Mouse (Mus musculus): ENCODE measurements around the gene Rbm47.

The Rbm47 gene

GRCm38 (mm10) chr5:66156431-66156962 is 16.4 kb downstream of the Rbm47 start:
- no peak for DNase-seq

GRCm38 (mm10) chr5:66154616-66155015 is 18.3 kb downstream of the Rbm47 start:
- no peak for DNase-seq

- no peak for DNase-seq
These were observed 19.4 kb downstream of the Rbm47 start for GRCm38 (mm10) chr5:66153486-66153885.

DNA sequence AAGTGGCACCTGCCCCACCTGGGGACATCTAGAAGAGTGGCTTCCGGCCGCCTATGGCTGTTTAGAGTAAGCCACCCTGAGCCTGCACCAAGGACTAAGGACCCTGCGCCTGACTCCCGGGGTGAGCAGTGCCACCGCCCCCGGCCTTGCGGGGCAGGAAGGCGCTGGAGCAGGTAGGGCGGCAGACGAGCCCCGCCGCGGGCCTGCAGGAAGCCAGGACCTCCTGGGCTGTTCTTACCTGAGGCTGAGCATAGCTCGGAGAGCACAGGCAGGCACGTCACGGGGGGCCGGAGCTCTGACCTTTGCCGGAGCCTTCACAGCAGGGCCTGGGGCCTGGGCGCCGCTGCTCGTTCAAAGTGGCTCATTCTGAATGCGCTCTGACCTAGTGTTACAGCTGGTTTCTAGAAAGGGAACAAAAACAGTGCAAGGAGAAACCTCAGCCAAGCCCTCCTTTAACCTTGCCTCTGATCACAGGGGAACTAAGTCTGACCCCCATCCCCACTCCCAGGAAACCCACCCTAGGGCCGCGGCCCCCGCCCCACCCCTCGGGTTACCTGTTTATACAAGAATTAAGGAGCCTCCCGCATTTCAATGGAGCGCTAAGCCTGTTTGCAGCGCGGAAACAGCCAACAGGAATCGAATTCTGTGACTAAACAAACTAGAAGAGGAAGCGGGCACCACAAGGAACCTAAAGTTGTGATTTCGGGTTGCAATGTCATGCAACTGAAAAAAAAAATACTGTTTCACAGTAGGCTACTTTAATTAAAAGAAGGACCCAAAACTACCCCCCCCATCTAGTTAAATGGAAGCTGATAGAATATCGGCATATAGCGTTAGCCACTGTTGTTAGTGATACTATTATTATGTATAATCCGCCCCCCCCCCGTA is 21.4 kb downstream of the Rbm47 start:
- no peak for DNase-seq

- peak; percentile 37 for DNase-seq
These were observed 22.1 kb downstream of the Rbm47 start for GRCm38 (mm10) chr5:66150706-66151300.

- DNase-seq: no peak
These were observed 22.7 kb downstream of the Rbm47 start for GRCm38 (mm10) chr5:66150106-66150705.

GRCm38 (mm10) chr5:66149571-66149970 is 23.3 kb downstream of the Rbm47 start:
- no peak for DNase-seq

DNA sequence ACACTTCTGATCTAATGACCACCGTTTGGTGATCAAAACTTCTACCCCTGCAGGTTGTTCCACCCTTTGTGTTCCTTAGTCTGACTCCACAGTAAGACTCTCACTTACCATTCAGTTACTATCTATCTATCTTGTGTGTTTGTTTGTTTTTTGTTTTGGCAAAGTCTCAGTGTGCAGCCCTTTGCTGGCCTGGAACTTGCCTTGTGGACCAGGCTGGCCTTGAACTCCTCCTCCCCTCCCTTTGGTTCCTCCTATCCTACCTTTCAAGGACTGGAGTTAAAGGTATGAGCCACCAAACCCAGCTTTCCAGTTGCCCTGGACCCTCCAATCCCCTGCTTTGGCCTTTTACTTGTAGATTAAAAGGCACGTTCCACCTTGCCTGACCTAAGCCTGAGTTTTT is 23.8 kb downstream of the Rbm47 start:
- DNase-seq: no peak

- no peak for DNase-seq
These were observed 25.6 kb downstream of the Rbm47 start for GRCm38 (mm10) chr5:66147313-66147712.

DNA sequence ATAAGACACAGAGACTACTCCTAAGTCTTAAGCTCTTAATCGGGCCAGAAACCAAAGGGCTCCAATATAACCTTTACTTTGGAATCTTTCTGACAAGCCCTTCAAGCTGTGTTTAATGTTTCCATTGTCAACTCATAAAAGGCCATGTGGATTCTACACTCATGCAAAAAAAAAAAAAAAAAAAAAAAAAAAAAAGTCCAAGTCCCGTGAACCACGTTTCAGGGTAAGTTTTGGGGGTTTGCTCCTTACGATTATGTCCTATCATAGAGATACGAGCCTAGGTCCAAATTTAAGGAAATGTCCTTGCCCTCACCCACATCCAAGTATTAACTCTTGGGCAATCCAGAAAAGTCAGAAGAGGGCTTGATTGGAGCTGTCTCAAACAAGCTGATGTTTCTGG is 27.3 kb downstream of the Rbm47 start:
- no peak for DNase-seq

- no peak for DNase-seq
These were observed 29.6 kb downstream of the Rbm47 start for GRCm38 (mm10) chr5:66143093-66144032.

DNA sequence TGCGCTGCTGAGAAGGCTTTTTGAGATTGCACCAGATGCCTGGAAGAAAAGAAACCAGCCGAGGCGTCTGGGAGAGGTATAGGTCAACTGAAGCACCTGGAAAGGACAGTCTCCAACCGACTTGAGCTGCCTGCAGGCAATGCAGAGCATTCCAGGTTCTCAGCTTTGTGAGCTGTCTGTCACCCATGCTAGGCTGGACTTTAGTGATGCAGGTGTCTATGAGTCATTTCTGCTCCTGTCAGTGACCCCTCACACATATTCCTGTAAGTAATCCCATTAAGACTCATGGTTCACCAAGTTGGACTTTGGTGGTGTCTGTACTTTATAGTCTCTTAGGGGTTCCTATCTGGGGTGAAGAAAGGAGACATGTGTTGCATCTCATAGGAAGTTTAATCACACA is 31.4 kb downstream of the Rbm47 start:
- DNase-seq: no peak

DNA sequence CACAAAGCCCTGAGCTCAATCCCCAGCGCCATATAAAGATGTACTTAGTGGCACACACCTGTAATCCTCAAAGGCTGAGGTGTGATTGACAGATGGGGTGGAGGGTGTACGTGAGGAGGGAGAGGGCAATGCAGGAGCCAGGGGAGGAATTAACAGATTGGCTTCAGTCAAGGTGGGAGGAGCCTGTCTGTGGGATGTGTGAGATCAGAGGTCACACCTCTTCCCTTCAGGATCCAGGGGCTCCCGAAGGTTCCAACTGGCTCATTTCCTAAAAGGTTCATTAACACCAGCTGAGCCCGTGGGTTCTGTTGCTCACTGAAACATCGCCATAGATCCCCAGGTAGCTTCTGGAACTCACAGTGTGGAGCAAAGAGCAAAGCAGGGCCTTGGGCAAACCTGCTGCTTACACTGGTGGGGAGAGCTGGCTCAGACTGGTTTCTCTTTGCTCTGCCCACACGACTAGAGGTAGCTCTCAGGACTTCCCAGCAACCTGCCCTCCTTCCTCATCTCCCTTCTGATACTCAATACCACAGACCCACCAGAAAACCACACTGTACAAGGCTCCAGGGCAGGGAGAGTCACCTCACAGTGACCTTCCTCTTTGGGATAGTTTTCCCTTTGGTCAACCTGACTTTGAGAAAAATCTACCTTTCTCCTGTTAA is 33.2 kb downstream of the Rbm47 start:
- no peak for DNase-seq

DNA sequence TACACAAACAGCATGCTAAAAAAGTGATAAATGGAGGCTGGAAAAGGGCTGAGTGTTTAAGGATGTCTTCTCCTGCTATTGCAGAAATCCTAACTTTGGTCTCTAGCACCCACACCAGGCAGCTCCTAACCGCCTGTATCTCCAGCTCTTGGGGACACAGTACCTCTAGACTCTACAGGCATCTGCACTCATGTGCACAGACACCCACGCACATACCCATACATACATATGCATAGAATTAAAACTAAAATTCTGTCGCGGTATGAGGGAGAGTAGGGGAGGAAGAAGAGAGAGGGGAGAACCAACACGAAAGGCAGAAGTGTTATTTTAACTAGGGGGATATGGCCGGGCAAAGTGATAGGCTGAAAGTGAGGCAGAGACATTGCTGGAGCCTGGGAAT is 33.7 kb downstream of the Rbm47 start:
- DNase-seq: no peak

DNA sequence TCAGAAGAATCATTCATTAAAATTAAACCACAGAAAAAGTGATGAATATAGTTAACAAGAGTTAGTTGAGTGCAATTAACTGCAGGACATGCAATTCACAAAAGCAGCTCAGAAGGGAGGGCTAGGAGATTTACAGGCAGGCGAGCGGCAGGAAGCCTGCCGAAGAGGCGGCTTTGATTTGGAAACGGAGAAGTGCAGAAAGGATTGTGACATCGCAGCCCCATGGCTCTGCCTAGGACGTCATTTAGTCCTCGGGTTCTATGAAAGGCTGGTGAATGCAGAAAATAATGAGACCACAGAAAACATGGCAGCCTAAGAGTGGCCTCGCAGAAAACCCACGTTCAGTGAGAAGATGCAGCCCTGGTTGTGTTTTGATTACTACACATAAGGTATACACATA is 34.3 kb downstream of the Rbm47 start:
- DNase-seq: no peak

- peak; percentile 22 for DNase-seq
These were observed 35.7 kb downstream of the Rbm47 start for GRCm38 (mm10) chr5:66137250-66137649.

- DNase-seq: no peak
These were observed 37.1 kb downstream of the Rbm47 start for GRCm38 (mm10) chr5:66135853-66136210.

GRCm38 (mm10) chr5:66135161-66135852 is 37.6 kb downstream of the Rbm47 start:
- no peak for DNase-seq

DNA sequence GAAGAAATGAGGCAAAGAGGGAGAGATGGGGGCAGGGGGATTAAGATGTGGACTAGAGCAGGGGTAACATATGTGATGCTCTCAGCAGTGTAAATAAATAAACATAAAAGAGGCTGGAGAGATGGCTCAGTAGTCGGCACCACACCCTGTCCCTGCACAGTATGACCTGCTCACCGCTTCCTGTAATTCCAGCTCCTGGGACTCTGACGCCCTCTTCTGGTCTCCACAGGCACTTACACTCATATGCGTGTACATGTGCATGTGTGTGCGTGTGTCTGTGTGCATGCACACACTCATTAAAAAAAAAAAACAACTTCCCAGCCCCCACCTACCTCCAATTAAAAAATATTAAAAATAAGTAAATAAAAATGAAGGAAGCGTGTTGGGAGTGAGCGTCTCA is 38.3 kb downstream of the Rbm47 start:
- no peak for DNase-seq

- no peak for DNase-seq
These were observed 44.0 kb downstream of the Rbm47 start for GRCm38 (mm10) chr5:66128948-66129347.

GRCm38 (mm10) chr5:66125418-66125817 is 47.5 kb downstream of the Rbm47 start:
- DNase-seq: no peak

DNA sequence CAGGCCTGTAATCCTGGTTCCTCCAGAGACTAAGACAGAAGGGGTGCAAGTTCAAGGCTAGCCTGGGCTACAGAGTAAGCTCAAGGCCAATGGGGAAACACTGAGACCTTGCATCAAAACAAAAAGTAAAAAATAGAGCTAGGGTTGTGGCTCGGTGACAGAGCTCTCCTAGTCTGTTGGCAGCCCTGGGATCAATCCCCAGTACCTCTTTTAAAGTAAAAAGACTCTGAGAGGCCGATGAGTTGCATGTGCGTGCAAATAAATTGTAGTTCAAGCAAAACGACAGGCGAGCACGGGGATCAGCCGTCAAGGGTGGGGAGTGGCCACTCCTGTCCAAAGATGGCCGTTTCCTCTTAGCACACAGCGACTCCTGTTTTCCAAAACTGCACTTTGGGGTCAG is 48.0 kb downstream of the Rbm47 start:
- no peak for DNase-seq
